Mouse (Mus musculus) heart, postnatal 0 days (tissue): Measurements from ENCODE around the gene Siae. TPM values are rescaled to one million over a fixed set of nuclear protein-coding genes. Genes with fewer than 3 reads are reported as not detected.

Experiments used
- ATAC-seq: fragments of 200-750 bp; cut with Nextera tagmentation; 2 replicates; pipeline ENCODE4 v1.8.0; 2017; ENCODE audit warnings: low read depth, moderate number of reproducible peaks, moderate library complexity; ENCODE audit not compliant: insufficient read depth
- DNase-seq: peaks from one replicate; pipeline ENCODE4 v3.0.0-alpha.2; 2016; ENCODE audit warnings: low spot score
- H3K27ac ChIP-seq: fragments of 300-500 bp; sonication (generic); 2 replicates; pipeline ENCODE4 v1.5.1; 2014; ENCODE audit warnings: low read depth, mild to moderate bottlenecking
- H3K27me3 ChIP-seq: fragments of 300-500 bp; sonication (generic); 2 replicates; pipeline ENCODE4 v1.6.1; 2014; ENCODE audit warnings: low read length, mixed read lengths; ENCODE audit not compliant: control insufficient read depth, insufficient read depth
- H3K36me3 ChIP-seq: fragments of 300-500 bp; sonication (generic); replicated peaks from 2 replicates; pipeline ENCODE4 v1.6.1; 2014; ENCODE audit warnings: low read length, mixed read lengths; ENCODE audit not compliant: control insufficient read depth, insufficient read depth
- H3K4me1 ChIP-seq: fragments of 300-500 bp; sonication (generic); 2 replicates; pipeline ENCODE4 v1.6.1; 2014; ENCODE audit warnings: antibody characterized with exemption; ENCODE audit not compliant: control insufficient read depth, insufficient read depth
- H3K4me2 ChIP-seq: fragments of 300-500 bp; sonication (generic); 2 replicates; pipeline ENCODE4 v1.6.1; 2014; ENCODE audit warnings: low read depth, mild to moderate bottlenecking, low read length, moderate library complexity
- H3K4me3 ChIP-seq: fragments of 300-500 bp; sonication (generic); 2 replicates; pipeline ENCODE4 v1.5.1; 2014; ENCODE audit warnings: low read depth, low read length
- H3K9ac ChIP-seq: fragments of 300-500 bp; sonication (generic); replicated peaks from 2 replicates; pipeline ENCODE4 v1.6.1; 2014; ENCODE audit warnings: low read depth, low read length, mixed read lengths
- H3K9me3 ChIP-seq: fragments of 300-500 bp; sonication (generic); replicated peaks from 2 replicates; pipeline ENCODE4 v1.6.1; 2016; ENCODE audit warnings: low read length; ENCODE audit not compliant: control insufficient read depth
- CTCF ChIP-seq: IDR thresholded peaks from 2 replicates; pipeline ENCODE4 v1.5.1; 2016; ENCODE audit warnings: antibody characterized with exemption, control low read depth, low read depth
- EP300 ChIP-seq: IDR thresholded peaks from 2 replicates; pipeline ENCODE4 v1.6.1; 2016; ENCODE audit warnings: antibody characterized with exemption, low read depth
- WGBS: fragments of 180-500 bp; shearing (Covaris S2); extraction: QIAGEN DNeasy Blood & Tissue Kit; methylation state at CpG from one replicate; pipeline ENCODE4 v1.1.7; 2014; 5-methylcytosine and 5-hydroxymethylcytosine counted together
- polyA plus RNA-seq: library from polyadenylated mRNA; unstranded; fragments of >200 nt; fragmentation: Nextera tagmentation; extraction: Ambion mirVana; gene quantifications from 2 replicates; pipeline ENCODE4 v1.2.1, GENCODE M21; 2015
- total RNA-seq: library from RNA; depleted of rRNA; stranded (reverse); fragments of >200 nt; gene quantifications from 2 replicates; pipeline ENCODE4 v1.2.3, GENCODE M21; 2014; ENCODE audit warnings: low replicate concordance

Siae gene
- total and polyA plus RNA-seq, 2 experiments from 2014 or later: 5.4 to 6.4 TPM

GRCm38 (mm10) chr9:37528225-37528970 lies 27.1 kb upstream of the Siae start:
- DNase-seq (peak; percentile 39), ATAC-seq (no peak)
- Histone ChIP-seq H3K4me2 (peak overlapping the region; percentile 74), H3K9me3 (no peaks in the 10 kb centered on the region), H3K27me3 (peaks cover 15% of the 10 kb centered on the region; the same call in 1 of the 2 replicates), H3K36me3 (peaks cover 2% of the 10 kb centered on the region; the same call in 1 of the 2 replicates), H3K9ac (peak overlapping the region; percentile 65), H3K27ac (peak overlapping the region; percentile 91), H3K4me1 (no peaks in the 10 kb centered on the region), H3K4me3 (peak overlapping the region; percentile 47)
- WGBS: 37% methylated on average over 9 of the region's 9 CpGs
- TF ChIP-seq EP300 (peak; percentile 94), CTCF (no peak)

GRCm38 (mm10) chr9:37530031-37530887 lies 25.2 kb upstream of the Siae start:
- H3K4me2 ChIP-seq: peak overlapping the region; percentile 74
- H3K4me3 ChIP-seq: peak overlapping the region; percentile 47
- H3K27ac ChIP-seq: peak overlapping the region; percentile 91
- H3K4me1 ChIP-seq: no peaks in the 10 kb centered on the region
- ATAC-seq (peak; percentile 74), DNase-seq (peak; percentile 76)
- H3K9me3 ChIP-seq: no peaks in the 10 kb centered on the region
- H3K27me3 ChIP-seq: peaks cover 15% of the 10 kb centered on the region; the same call in 1 of the 2 replicates
- peak; percentile 96 for TF ChIP-seq EP300
- peak; percentile 33; the same call in 1 of the 2 replicates for TF ChIP-seq CTCF
- 2% methylated on average over 32 of the region's 32 CpGs for WGBS
- peak overlapping the region; percentile 65 for H3K9ac ChIP-seq
- H3K36me3 ChIP-seq: 0 out of 2 replicates have a peak, but pooled peaks cover 3% of the 10 kb centered on the region

GRCm38 (mm10) chr9:37530888-37531705 lies 24.4 kb upstream of the Siae start:
- Histone ChIP-seq H3K27ac (peak overlapping the region; percentile 91), H3K4me3 (peak overlapping the region; percentile 47), H3K9ac (peak overlapping the region; percentile 49), H3K4me2 (peak overlapping the region; percentile 74), H3K27me3 (peaks cover 15% of the 10 kb centered on the region; the same call in 1 of the 2 replicates), H3K9me3 (no peaks in the 10 kb centered on the region), H3K36me3 (0 out of 2 replicates have a peak, but pooled peaks cover 3% of the 10 kb centered on the region), H3K4me1 (no peaks in the 10 kb centered on the region)
- WGBS: 4% methylated on average over 31 of the region's 31 CpGs
- DNase-seq (peak; percentile 73), ATAC-seq (peak; percentile 68)
- TF ChIP-seq EP300 (no peak), CTCF (peak; percentile 47)

- Histone ChIP-seq H3K36me3 (0 out of 2 replicates have a peak, but pooled peaks cover 8% of the 10 kb centered on the region), H3K4me2 (no peak overlapping the region), H3K27me3 (no peaks in the 10 kb centered on the region), H3K9me3 (no peaks in the 10 kb centered on the region), H3K4me3 (no peak overlapping the region), H3K27ac (no peak overlapping the region), H3K9ac (no peak overlapping the region), H3K4me1 (peaks cover 6% of the 10 kb centered on the region; the same call in 1 of the 2 replicates)
- TF ChIP-seq EP300: no peak
- TF ChIP-seq CTCF: no peak
- ATAC-seq (no peak), DNase-seq (no peak)
- WGBS: 61% methylated on average over 4 of the region's 4 CpGs
Observed at GRCm38 (mm10) chr9:37536851-37537250, 18.6 kb upstream of the Siae start.
